Mouse (Mus musculus) brain, embryonic 14.5 days (tissue): ENCODE measurements around the gene Arl10. TPM values are rescaled to one million over a fixed set of nuclear protein-coding genes. Genes with fewer than 3 reads are reported as not detected.
A peak's percentile ranks its signal among the peaks of the same experiment; 100 is the strongest.

Experiments used
- DNase-seq: peaks from one replicate; pipeline ENCODE4 v3.0.0-alpha.2; 2011; ENCODE audit warnings: low read depth
- CTCF ChIP-seq: fragments of 200-500 bp; IDR thresholded peaks from 2 replicates; pipeline ENCODE4 v1.5.1; 2012; ENCODE audit warnings: inconsistent platforms, mild to moderate bottlenecking, moderate library complexity, borderline replicate concordance; ENCODE audit not compliant: insufficient read depth, insufficient read length; ENCODE audit errors: extremely low read depth
- POLR2A ChIP-seq: fragments of 200-500 bp; IDR thresholded peaks from 2 replicates; pipeline ENCODE4 v1.6.1; 2012; ENCODE audit warnings: mild to moderate bottlenecking, inconsistent platforms, borderline replicate concordance; ENCODE audit not compliant: poor library complexity, insufficient read depth, insufficient read length, severe bottlenecking; ENCODE audit errors: extremely low read depth
- polyA plus RNA-seq: library from polyadenylated mRNA; depleted of rRNA; stranded (reverse); fragments of >200 nt; gene quantifications from 2 replicates; pipeline ENCODE4 v1.2.3, GENCODE M21; 2012

The Arl10 gene
- polyA plus RNA-seq, 1 experiment: 95.5 TPM

GRCm38 (mm10) chr13:54585831-54586230 is 11.0 kb downstream of the Arl10 start:
- no peak for DNase-seq
- TF ChIP-seq POLR2A (no peak), CTCF (no peak)

DNA sequence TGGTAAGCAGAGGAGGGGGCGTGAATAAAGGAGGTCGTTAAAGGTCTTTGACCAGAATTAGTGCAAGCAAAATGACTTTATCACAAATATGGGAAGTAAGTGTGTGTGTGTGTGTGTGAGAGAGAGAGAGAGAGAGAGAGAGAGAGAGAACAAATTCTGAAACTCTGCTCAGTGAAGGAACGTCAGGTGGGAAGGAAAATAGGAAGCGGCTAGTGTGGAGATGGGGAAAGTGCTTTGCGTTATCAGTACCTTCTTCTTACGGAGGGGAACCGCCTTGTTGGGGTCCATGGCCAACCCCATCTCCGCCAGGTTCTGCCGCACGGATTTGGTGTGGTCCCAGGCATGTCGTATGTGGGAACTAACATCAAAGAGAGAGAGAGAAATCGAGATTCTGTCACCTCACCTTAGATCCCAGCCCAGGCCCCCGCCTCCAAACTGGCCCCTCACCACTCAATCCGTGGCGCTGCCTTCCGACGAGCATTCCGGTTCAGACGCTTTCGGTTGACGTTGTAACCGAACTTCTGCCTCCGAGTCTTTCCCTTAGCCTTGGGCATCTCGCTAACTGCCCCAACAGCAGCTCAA is 14.7 kb downstream of the Arl10 start:
- TF ChIP-seq POLR2A (no peak), CTCF (no peak)
- DNase-seq: no peak

- TF ChIP-seq CTCF (no peak), POLR2A (peak; percentile 33; the same call in 1 of the 2 replicates)
- DNase-seq: peak; percentile 99
These were observed 15.5 kb downstream of the Arl10 start, which contains the start of the genes Nop16 and Higd2a for GRCm38 (mm10) chr13:54589996-54590951. TSS of gene Nop16 (minus strand) at chr13:54590090. TSS of gene Higd2a (plus strand) at chr13:54590207.

DNA sequence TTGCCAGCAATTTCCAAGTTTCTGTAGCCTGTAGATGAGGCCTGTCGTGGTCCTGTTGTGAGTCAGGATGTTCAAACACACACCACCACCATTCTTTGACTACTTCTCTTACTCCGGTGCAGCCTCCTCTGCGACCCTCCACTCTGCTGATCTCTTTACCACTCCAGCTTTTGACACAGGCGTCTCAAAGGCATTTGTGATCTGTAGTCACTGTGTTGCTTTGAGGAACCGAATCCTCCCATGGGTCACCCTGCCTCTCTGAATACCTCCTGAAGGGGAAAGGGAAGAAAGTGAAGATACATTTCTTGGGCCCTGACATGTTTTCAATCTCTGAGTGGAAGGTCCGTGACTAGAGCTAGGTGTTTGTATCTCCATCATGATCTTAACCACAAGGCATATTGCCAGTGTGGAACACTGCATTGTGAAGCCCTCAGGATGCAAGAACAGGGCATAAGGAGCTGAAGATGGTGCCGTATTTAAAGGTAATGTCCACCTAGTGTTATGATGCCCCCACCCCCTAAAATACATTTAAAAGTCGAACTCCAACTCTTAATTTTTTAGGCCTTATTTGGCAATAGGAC is 17.1 kb downstream of the Arl10 start:
- no peak for DNase-seq
- TF ChIP-seq CTCF: no peak
- TF ChIP-seq POLR2A: no peak

DNA sequence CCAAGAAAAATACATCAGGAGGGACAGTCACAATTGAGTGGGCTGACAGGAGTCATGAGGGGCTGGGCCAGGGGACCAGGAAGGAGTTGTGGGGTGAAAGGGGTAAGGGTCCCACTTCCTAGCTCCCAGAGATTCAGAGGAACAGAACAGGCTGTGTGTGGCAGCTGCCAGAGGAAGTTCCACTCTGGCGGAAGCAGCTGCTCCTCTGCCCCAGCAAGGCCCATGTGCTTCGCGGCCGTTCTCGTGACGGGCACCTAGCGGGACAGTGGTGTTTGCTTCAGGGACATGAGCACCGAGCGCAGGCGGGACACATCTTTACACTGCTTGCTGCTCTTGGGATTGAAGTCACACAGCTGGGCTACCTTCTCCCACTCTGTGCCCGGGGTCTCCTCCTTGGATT is 18.8 kb downstream of the Arl10 start:
- peak; percentile 14 for DNase-seq
- TF ChIP-seq CTCF (no peak), POLR2A (no peak)

DNA sequence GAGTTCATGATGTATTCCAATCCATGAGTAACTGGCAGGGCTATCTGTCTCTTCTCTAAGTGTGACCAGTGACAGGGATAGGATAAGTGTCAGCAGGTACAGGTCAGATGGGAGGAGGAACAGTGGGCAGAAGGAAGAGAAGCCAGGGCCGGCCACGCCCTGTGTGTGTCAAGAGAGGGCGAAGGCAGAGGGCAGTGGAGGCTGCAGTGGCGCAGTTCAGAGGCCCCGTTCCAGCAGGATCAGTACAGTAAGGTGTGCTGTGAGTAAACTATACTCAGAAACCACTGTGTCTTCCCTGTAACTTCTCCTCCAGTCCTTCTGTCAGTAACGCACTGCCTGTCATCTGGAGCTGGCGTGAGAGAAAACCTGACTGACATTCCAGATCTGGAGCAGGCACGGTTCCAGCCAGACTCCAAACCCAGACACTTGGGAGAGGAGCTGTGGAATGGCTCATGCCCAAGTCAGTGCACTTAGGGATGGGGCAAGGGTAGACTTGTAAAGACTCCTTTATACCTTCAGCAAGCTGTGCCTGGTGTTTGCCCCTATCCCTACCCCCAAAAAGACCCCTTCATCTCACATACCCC is 21.4 kb downstream of the Arl10 start:
- no peak for TF ChIP-seq CTCF
- no peak for TF ChIP-seq POLR2A
- DNase-seq: peak; percentile 23

GRCm38 (mm10) chr13:54596870-54597269 is 22.1 kb downstream of the Arl10 start:
- no peak for DNase-seq

DNA sequence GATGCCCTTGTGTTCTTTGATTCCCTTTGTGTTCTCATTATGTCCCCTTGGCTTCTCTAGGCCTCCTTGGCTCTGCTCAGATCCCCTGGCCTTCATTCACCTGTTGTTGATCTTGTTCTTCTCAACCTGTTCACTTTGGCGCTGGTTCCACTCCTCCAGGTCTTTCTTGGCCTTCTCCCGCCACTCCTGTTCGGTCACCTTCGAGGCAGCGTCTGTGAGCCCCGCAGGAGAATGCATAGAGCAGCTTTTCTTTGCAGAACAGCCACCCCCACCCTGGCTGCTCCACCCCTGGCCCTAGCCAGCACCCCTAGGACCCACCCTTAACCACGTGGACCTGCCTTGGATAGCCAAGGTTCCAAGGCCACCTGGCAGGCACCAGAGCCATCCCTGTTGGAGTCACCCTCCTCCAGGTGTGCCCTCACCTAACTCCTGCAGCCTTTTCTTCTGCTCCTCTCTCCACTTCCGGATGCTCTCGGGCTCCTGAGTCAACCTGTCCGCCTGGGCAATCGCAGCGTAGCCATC is 23.9 kb downstream of the Arl10 start:
- DNase-seq: no peak
- TF ChIP-seq POLR2A: no peak
- no peak for TF ChIP-seq CTCF

More at GRCm38 (mm10) chr13:54596870-54597269, 22.1 kb downstream of the Arl10 start:
- TF ChIP-seq CTCF: no peak
- no peak for TF ChIP-seq POLR2A

GRCm38 (mm10) chr13:54602639-54603111 is 27.9 kb downstream of the Arl10 start:
- no peak for DNase-seq
- TF ChIP-seq CTCF (no peak), POLR2A (no peak)

GRCm38 (mm10) chr13:54603501-54603900 is 28.7 kb downstream of the Arl10 start:
- peak; percentile 25 for DNase-seq
- TF ChIP-seq CTCF (peak; percentile 3; the same call in 1 of the 2 replicates), POLR2A (no peak)
